Mouse (Mus musculus): Measurements from ENCODE around the gene Ttll4.

The Ttll4 gene

DNA sequence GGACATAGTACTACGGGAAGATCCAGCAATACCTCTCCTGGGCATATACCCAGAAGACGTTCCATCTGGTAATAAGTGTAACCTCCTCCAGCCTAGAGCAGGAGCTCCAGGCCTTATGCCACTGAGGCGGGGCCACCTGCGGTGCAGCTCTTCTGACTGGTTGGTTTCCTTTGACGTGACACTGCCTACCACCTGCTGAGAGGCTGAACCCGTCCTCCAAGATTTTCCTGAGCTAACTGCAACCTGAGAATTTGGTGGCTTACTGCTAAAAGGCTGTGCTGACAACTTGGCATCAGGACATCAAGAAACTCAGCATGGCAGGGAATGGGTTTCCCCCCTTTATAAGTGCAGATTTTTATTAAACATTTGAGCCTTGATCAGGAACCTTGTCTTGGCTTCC is 48.0 kb downstream of the Ttll4 start:
- DNase-seq (ENCODE audit: extremely low read depth, low read depth, low spot score), result no peak

DNA sequence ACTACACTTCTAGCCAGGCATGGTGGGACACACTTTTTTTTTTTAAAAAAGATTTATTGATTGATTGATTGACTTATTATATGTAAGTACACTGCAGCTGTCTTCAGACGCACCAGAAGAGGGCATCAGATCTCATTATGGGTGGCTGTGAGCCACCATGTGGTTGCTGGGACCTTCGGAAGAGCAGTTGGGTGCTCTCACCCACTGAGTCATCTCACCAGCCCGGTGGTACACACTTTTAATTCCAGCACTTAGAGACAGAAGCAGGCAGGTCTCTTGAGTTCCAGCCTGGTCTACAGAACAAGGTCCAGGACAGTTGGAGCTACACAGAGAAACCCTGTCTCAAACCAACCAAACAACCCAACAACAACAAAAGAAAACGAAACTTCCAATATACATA is 50.5 kb downstream of the Ttll4 start:
- DNase-seq (ENCODE audit: extremely low read depth, low read depth, low spot score), result no peak

DNA sequence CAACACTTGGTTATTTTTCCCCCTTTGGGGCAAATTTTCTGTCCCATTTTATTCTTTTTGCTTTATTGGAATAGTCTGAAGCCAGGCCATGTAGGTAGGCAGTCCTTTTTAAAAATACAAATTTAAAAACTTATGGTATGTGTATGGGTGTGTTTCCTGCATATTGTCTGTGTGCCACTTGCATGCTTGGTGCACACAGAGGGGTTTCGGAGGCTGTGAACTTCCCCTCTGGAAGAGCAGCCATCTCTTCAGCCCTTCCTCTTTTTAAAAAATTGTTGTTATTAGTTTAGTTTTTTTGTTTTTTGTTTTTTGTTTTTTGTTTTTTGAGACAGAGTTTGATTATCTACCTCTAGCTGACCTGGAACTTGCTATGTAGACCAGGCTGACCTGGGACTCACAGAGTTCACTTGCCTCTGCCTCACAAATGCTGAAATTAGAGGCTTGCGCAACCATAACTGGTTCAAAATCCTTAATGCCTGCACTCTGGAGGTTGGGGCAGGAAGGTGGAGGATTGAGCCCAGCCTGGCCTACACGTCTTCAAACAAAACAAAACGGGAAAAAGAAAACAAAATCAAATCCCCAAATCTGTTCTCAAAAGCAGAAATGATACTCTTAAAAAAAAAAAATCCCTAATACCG is 51.0 kb downstream of the Ttll4 start:
- peak; percentile 43 for DNase-seq (ENCODE audit: extremely low read depth, low read depth, low spot score)

DNA sequence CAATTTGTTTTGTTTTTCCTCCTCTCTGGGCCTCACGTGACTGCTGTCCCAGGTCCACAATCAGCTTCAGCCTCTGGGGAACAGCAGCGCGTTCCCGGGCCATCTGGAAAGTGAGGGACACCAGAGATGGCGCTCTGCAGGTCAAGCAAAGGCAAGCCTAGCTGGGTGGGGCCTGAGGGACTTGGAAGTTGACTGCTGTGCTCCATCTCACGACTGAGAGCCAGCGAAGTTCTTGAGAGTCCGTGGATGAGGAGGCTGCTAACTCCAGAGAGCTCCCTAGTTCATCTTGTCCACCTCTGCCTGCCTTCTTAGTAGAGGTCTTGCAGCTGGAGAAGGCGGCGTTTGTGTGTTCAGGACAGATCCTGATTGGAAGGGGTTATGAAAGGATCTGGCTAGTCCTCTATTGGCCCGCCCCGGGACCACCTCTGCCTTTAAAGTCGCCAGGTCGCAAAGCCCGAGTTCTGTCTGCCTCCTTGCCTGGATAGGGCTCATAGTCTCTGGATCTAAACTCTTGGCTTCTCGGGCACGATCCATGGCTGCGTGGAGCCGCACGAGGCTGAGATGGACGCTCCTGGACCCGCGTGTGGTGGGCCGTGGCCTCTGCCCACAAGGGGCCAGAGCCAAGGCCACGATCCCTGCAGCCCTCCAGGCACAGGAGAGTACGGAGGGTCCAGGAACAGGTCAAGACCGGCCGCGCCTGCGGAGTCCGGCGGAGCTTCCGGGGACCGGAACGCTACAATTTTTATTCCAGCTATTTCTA is 51.7 kb downstream of the Ttll4 start, which contains the start of gene Cyp27a1:
Gene Cyp27a1 (plus strand): TSS at position 476 of the 760 bp plus-strand sequence.
- no peak for DNase-seq (ENCODE audit: extremely low read depth, low read depth, low spot score)

DNA sequence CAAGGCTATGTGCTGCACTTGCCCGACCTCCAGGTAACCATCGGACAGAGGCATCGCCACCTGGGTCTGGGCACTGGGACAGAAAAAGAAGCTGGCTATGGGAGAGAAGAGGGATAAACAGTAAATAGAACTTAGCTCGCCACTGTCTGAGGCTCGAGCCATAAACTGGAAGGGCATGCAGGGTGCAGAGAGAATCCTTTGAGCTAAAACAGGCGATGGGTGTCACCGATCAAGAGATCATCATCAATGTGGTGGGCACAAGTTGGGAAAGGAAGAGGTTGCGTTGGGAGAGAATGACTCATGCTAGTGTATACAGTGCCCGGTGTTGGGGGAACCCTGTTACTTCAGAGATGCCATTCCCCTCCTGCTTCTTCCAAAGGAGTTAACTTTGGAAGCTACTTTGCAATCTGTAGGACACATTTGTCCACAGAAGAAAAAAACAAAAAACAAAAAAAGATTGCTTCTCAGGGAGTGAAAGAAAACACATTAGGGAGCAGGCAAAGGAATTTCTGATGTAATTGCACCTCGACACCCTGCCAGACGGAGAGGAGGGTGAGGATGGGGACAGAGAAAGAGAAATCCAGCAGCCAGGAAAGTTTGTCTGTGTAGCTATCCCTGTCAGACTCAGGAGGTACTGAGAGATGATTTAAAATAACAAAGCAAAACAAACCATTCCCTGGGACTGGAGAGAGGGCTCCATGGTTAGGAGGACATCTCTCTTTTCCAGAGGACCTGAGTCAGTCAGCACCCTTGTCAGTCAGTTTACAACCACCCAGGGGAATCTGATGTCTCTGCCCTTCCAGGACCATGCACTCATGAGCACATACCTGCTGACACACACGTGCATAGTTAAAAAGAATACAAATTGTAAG is 52.5 kb downstream of the Ttll4 start:
- no peak for DNase-seq (ENCODE audit: extremely low read depth, low read depth, low spot score)

DNA sequence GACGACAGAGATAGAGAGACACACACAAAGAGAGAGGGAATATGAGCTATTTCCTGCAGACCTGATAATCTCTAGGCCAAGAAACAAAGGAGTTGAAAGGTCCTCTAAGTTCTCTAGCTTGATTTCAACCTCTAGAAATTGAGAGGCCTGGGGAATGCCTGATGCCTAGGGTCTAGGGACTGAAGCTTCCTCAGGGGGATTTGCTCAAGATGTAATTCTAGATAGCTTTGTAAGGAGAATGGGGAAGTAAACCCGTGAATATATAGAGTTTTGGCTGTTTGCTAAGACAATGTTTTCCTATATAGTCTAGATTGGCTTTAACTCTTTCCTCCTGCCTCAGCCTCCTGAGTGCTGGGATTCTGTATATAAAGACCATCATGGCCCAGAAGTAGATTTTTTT is 53.4 kb downstream of the Ttll4 start:
- DNase-seq (ENCODE audit: extremely low read depth, low read depth, low spot score), result no peak

DNA sequence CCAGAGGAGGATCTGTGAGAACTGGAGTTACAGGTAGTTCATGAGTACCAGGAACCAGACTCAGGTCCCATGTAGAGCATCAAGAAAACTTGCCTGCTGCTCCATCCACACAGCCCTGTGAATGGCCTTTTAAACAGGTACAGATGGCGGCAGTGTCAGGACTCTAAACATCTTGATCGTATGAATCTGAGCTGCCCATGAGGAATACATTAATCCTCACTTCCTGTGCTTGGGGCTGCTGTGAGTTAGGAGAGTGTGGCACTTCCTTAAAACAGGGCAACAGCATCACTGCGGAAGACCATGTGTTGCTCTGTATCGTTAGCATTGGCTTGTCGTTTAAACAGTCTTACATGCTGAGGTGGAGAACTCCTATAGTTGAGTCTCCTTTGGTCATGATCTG is 53.9 kb downstream of the Ttll4 start:
- DNase-seq (ENCODE audit: extremely low read depth, low read depth, low spot score), result no peak

DNA sequence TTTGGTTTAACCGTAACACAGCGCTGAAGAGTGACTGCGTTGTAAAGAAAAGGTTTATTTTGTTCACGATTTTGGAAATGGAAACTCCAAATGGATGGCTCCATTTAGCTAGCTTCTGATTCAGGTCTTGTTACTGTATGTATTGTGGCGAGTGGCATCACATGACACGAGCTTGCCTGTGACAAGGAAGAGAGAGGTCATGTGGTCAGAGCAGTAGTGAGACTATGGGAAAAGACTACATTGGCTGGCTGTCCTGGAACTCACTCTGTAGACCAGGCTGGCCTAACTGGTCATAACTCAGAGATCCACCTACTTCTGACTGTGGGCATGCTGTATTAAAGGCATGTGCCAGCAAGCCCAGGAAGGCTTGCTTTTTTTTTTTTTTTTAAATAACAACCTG is 54.3 kb downstream of the Ttll4 start:
- no peak for DNase-seq (ENCODE audit: extremely low read depth, low read depth, low spot score)

DNA sequence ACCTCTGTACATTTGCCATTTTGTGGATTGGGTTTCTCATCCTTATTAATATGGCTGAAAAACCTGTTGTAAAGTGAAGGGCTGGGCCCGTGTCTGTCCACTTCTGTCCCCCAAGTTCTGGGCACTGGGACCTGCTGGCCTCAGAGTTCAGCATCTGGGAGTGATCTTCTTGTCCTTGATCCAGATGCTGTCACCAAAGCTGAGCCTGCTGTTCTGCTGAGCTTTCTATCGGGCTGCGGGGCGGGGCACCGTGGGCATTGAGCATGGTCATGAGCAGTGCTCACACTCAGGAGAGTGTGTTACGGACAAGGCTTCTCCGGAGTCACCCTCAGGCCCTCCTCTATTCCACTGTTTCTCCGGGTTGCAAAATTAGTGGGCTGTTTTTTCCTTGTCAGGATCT is 56.6 kb downstream of the Ttll4 start:
- DNase-seq (ENCODE audit: extremely low read depth, low read depth, low spot score), result no peak

DNA sequence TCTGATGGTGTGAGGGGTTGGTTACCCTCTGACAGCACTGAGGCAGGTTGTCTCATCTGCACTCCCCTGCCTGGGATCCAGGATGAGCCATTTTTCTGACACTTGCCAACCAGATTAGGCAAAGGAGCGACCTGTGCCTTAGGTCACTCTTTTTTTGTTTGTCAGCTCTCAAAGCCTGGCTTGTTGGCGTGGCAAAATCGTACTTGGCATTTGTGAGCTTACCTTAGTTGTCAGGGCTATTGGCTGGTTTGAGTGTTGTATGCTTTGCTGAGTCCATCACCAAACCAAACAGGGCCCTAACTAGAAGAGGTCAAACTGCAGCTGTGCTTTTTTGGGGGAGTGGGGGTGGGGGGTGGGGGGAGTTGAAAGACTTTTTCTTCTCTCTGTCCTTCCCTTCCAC is 57.7 kb downstream of the Ttll4 start:
- DNase-seq (ENCODE audit: extremely low read depth, low read depth, low spot score), result no peak

DNA sequence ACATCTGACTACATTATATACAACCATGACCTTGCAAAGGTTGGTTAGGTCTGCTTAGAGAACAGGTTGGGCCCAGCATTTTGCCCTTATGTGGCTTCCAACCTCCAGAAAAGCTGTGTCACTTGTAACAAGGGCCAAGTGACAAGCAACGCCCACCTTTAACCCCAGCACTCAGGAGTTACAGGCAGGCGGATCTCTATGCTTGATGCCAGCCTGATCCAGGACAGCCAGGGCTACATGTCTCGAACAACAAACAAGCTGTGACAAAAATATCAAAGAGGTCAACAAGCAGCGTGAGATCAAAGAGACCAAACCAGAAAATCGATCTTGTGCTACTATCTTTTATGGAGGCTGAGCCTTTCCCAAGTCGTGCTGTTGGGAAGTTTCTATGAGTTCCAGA is 60.1 kb downstream of the Ttll4 start:
- DNase-seq (ENCODE audit: extremely low read depth, low read depth, low spot score), result no peak

DNA sequence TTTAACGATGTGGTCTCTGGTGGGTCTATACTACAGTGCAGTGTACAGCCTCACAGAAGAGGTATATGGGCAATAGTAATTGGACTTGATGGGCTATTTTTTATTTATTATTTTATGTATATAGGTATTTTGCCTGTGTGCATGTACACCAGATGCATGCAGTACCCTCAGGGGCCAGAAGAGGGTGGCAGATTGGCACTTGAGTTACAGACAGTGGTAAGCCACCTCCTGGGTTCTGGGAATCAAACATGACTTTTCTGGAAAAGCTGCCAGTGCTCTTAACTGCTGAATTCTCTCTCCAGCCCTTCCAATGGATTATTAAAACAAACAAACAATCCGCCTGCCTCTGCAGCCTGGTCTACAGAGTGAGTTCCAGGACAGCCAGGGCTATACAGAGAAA is 62.2 kb downstream of the Ttll4 start:
- DNase-seq (ENCODE audit: extremely low read depth, low read depth, low spot score), result no peak

DNA sequence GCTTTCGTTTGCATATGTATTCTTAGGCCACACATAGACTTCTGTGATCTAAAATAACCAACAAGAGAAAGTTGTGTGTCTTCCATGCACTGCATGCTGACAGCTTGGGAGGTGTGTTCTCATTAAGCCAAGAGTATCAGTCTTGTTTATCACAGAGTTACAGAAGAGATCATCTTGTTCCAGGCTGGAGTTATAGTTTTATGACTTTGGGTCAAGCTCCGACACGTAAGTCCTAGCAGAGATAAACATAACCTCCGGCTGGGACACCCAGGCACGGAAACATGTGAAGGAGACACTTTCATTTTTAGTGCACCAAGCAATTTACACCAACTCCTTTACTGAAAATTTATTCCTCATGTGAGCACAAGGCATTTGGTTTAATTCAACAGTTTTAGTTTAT is 64.6 kb downstream of the Ttll4 start:
- peak; percentile 74 for DNase-seq (ENCODE audit: extremely low read depth, low read depth, low spot score)

DNA sequence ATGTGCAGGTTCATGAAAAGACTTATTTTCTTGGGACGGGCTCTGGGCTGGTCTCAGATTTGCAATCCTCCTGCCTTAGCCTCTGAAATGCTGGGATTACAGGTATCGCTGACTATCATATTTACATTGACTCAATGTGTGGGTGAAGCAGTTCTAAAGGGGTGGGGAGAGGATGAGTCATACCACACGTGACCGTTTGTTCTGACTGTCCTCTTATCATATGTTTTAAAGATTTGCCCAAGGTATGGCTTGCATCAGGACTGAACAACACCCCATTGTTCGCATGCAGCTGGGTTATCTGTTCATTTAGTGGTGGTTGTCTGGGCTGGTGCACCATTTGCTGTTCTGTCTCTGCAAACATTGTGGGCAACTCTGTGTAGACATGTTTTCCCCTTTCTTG is 65.1 kb downstream of the Ttll4 start:
- peak; percentile 67 for DNase-seq (ENCODE audit: extremely low read depth, low read depth, low spot score)

DNA sequence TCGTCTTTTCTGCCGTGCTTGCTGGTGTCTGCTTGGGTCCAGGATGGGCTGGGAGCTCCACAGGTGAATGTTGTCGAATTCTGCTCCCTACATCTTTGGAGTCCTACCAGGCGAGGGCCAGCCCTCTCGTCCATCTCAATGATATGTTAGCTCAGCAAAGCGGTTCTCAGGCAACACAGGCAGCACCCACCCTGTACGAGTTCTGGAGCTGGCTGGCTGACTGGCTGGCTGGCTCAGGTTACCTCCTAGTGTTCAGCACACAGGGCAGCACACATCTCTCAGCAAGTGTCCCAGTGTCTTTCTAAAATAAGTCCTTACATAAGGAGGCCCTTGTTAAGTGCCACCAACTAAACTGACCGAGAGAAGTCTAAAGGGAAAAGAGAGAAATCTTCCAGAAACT is 66.9 kb downstream of the Ttll4 start:
- no peak for DNase-seq (ENCODE audit: extremely low read depth, low read depth, low spot score)

DNA sequence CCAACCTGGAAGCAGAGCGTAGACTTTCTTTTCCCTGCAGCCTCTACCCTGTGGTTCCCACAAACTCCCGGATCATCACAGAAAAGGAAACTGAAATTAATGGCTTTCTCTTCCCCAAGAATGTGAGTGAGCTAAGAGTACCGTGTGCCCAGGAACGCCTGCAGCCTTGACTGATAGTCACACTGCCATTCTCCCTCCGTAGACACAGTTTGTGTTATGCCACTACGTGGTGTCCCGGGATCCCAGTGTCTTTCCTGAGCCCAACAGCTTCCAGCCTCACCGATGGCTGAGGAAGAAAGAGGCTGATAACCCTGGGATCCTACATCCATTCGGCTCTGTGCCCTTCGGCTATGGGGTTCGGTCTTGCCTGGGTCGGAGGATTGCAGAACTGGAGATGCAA is 75.4 kb downstream of the Ttll4 start:
- no peak for DNase-seq (ENCODE audit: extremely low read depth, low read depth, low spot score)

DNA sequence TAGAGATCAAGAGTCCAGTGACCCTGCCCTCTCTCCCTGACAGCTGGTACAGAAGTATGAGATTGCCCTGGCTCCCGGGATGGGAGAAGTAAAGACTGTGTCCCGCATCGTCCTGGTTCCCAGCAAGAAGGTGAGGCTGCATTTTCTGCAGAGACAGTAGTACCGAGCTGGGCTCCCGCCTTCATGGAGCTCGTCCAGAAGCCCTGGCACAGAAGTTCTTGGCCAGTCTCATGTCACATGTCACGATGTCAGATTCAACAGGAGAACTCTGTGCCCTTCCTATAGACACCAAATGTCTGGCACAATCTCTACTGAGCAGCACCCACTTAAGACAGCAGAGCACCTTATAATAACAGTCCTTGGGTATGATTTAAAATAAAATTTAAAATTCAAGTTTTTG is 76.0 kb downstream of the Ttll4 start:
- no peak for DNase-seq (ENCODE audit: extremely low read depth, low read depth, low spot score)

DNA sequence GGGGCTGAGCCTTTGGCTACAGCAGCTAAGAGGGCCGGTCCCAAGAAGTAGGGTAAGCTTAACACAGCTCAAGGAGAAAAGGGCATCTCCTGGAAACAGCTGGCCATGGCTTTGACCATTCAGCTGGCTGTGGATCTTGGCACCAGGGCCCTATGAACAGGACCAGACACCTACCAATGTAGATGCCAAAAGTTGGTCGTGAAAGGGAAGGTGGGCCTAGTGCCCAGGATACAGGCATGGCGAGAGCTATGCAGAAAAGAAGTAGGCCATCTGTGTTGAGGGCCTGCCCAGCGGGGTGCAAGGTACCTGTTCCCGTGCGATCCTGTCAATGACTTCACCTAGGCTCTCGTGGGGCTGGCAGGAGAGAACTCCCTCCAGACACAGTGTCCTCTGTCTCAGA is 79.3 kb downstream of the Ttll4 start:
- no peak for DNase-seq (ENCODE audit: extremely low read depth, low read depth, low spot score)

DNA sequence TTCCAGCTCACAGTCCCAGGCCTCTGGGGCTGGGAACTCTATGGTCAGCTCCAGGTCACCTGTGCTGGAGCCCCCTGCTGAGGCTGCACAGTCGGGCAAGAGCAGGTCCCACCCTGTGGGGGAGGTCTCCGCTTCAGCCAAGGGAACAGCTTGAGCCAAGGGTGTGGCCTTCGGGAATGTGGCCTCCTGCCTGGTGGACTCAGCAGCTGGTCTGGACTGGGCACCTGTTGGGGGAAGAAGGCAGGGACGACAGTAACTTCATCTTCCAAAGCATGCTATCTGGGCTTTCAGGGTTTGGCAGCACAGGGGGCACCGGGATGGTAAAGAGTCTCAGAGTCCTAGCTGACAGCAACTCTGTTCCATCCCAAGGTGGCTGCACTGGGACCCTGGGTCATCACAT is 85.8 kb downstream of the Ttll4 start:
- no peak for DNase-seq (ENCODE audit: extremely low read depth, low read depth, low spot score)

DNA sequence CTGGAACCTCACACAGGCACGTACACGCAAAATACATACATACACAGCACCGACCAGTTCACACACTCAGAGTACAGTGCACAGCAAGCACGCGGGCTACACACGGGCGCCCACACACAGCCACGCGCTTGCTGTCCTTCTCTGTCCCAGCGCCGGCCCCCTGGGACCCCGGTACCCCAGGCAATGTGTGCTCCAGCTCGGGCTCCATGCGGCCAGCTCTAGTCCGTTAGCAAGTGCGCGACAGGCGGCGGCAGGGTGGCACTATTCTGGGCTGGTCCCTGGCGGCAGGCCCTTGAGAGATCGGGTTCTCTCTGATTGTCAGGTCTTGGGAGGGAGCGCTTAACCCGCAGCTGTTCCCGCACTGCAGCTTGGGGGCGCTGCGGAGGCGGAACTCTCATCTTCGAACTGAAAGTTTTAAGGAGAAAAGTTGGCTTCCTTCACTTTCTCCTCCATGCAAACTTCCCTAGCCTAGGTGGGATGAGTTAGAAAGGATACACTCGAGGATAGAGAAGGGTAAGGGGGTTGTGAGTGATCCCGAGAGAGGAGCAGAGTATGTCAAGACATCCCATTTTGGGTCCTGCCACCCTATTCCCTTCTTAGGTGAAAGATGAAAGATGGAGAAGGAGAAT is 87.2 kb downstream of the Ttll4 start, which contains the start of gene Prkag3:
Gene Prkag3 (minus strand): TSS at position 579 of the 629 bp plus-strand sequence.
- DNase-seq (ENCODE audit: extremely low read depth, low read depth, low spot score), result no peak

DNA sequence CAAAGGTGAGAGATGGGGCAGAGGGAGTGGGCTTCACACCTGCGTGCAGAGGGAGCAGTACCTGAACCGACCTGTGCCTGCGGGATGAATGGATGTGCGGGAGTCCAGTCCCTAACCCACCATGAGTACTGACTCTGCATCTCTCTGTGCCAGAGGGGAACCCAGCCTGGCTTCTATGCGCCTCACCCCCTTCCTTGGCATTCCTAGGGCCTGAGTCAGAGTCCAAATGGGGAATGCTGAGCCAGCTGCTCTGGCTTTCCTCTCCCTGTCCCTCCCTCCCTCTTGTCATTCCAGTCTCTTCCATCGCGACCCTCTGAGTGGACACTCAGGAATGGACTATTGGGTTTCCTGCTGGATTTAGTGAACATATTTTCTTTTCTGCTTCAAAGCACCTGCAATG is 87.8 kb downstream of the Ttll4 start:
- no peak for DNase-seq (ENCODE audit: extremely low read depth, low read depth, low spot score)
